Mouse (Mus musculus) CH12.LX (cell line): ENCODE measurements at regions not wholly inside any gene's neighbourhood (a gene's known extent, or its start where the extent isn't known, plus 50 kb on each side); places are given as distances from the start of the nearest gene placed in this dataset.
"Not testable (repeated sequence)": the region's sequence is repeated elsewhere in the genome, so short reads cannot be mapped to it uniquely, and the experiment has no call there.

Experiments used
- DNase-seq: peaks from one replicate; pipeline ENCODE4 v3.0.0-alpha.2; 2013; ENCODE audit errors: extremely low read depth
- H3K27ac ChIP-seq: 2 replicates; pipeline ENCODE4 v1.5.1; 2012; ENCODE audit warnings: low read depth, mild to moderate bottlenecking, control low read depth, moderate library complexity; ENCODE audit not compliant: insufficient read depth
- H3K27me3 ChIP-seq: replicated peaks from 2 replicates; pipeline ENCODE3; 2012; ENCODE audit warnings: inconsistent platforms
- H3K36me3 ChIP-seq, 2 experiments: replicated peaks in 1 of 2; 2 replicates each; pipeline versions ENCODE3 to v1.6.1; 2012; ENCODE audit warnings: inconsistent platforms in 1 of 2, low read length in 1 of 2, mild to moderate bottlenecking in 1 of 2, mixed read lengths in 1 of 2, moderate library complexity in 1 of 2; ENCODE audit not compliant: control insufficient read depth in 1 of 2, insufficient read depth in 1 of 2
- H3K4me1 ChIP-seq, 2 experiments: 2 replicates each; pipeline ENCODE4 v1.6.1; 2012; ENCODE audit warnings: inconsistent platforms in 1 of 2, moderate library complexity in 1 of 2; ENCODE audit not compliant: insufficient read depth in 2 of 2, control insufficient read depth in 1 of 2
- H3K4me2 ChIP-seq: 2 replicates; pipeline ENCODE4 v1.6.1; 2012; ENCODE audit warnings: low read depth, mild to moderate bottlenecking, control low read depth; ENCODE audit not compliant: poor library complexity, insufficient read depth, severe bottlenecking
- H3K4me3 ChIP-seq, 3 experiments: fragments of 150-350 bp in 1 of 3; sonication (generic) in 1 of 3; replicated peaks in 1 of 3; 2 replicates each; pipeline versions ENCODE3 to v1.5.1; 2011 to 2012; ENCODE audit warnings: low read depth in 2 of 3, low read length in 2 of 3, mild to moderate bottlenecking in 2 of 3, moderate library complexity in 2 of 3, control low read depth in 1 of 3, improper control_type of control experiment in 1 of 3, inconsistent platforms in 1 of 3, mixed read lengths in 1 of 3; ENCODE audit not compliant: poor library complexity in 1 of 3
- H3K79me2 ChIP-seq: replicated peaks from 2 replicates; pipeline ENCODE4 v1.6.1; 2012; ENCODE audit warnings: mild to moderate bottlenecking, moderate library complexity; ENCODE audit not compliant: control insufficient read depth, poor library complexity, insufficient read depth, severe bottlenecking; ENCODE audit errors: extremely low read depth
- H3K9ac ChIP-seq: 2 replicates; pipeline ENCODE4 v1.6.1; 2012; ENCODE audit warnings: low read depth, mild to moderate bottlenecking, control low read depth, moderate library complexity; ENCODE audit not compliant: insufficient read depth
- H3K9me3 ChIP-seq: replicated peaks from 2 replicates; pipeline ENCODE3; 2012; ENCODE audit warnings: low read length, inconsistent platforms, mixed read lengths
- CTCF ChIP-seq, 2 experiments: IDR thresholded peaks in 1 of 2; conservative IDR thresholded peaks in 1 of 2; 2 replicates each; pipeline ENCODE4 v1.5.1; 2011 to 2012; ENCODE audit warnings: low read depth in 2 of 2, low read length in 2 of 2, improper control_type of control experiment in 1 of 2, inconsistent platforms in 1 of 2, mild to moderate bottlenecking in 1 of 2, moderate library complexity in 1 of 2
- ELF1 ChIP-seq: IDR thresholded peaks from 2 replicates; pipeline ENCODE4 v1.6.1; 2014; ENCODE audit warnings: low read depth, mild to moderate bottlenecking, inconsistent platforms, low read length, improper control_type of control experiment
- GABPA ChIP-seq: IDR thresholded peaks from 2 replicates; pipeline ENCODE4 v1.6.1; 2012; ENCODE audit warnings: low read depth, low read length, improper control_type of control experiment, inconsistent platforms; ENCODE audit not compliant: insufficient replicate concordance
- HCFC1 ChIP-seq: IDR thresholded peaks from 2 replicates; pipeline ENCODE4 v1.6.1; 2012; ENCODE audit warnings: low read depth, mild to moderate bottlenecking, inconsistent platforms, low read length, improper control_type of control experiment
- MAFK ChIP-seq: IDR thresholded peaks from 2 replicates; pipeline ENCODE4 v1.6.1; 2011; ENCODE audit warnings: low read length, improper control_type of control experiment; ENCODE audit not compliant: insufficient replicate concordance
- MXI1 ChIP-seq: IDR thresholded peaks from 2 replicates; pipeline ENCODE4 v1.6.1; 2011; ENCODE audit warnings: mild to moderate bottlenecking, low read depth, low read length, improper control_type of control experiment
- MYC ChIP-seq: IDR thresholded peaks from 2 replicates; pipeline ENCODE4 v1.6.1; 2011; ENCODE audit warnings: low read depth, mild to moderate bottlenecking, improper control_type of control experiment, low read length
- NELFE ChIP-seq: IDR thresholded peaks from 2 replicates; pipeline ENCODE4 v1.6.1; 2011; ENCODE audit warnings: low read depth, low read length, improper control_type of control experiment
- PAX5 ChIP-seq: IDR thresholded peaks from 2 replicates; pipeline ENCODE4 v1.6.1; 2012; ENCODE audit warnings: low read length, inconsistent platforms, mixed read lengths
- POLR2AphosphoS2 ChIP-seq: IDR thresholded peaks from 2 replicates; pipeline ENCODE4 v1.6.1; 2011; ENCODE audit warnings: low read depth, low read length, improper control_type of control experiment
- RAD21 ChIP-seq: IDR thresholded peaks from 2 replicates; pipeline ENCODE4 v1.6.1; 2011; ENCODE audit warnings: low read depth, mild to moderate bottlenecking, low read length, improper control_type of control experiment, moderate library complexity
- RCOR1 ChIP-seq: conservative IDR thresholded peaks from 2 replicates; pipeline ENCODE4 v1.6.1; 2012; ENCODE audit warnings: low read depth, mild to moderate bottlenecking, inconsistent platforms, low read length, improper control_type of control experiment
- SIN3A ChIP-seq: IDR thresholded peaks from 2 replicates; pipeline ENCODE4 v1.6.1; 2012; ENCODE audit warnings: low read length, improper control_type of control experiment, inconsistent platforms
- SMC3 ChIP-seq: IDR thresholded peaks from 2 replicates; pipeline ENCODE4 v1.6.1; 2011; ENCODE audit warnings: low read depth, low read length, improper control_type of control experiment
- TBP ChIP-seq: conservative IDR thresholded peaks from 2 replicates; pipeline ENCODE4 v1.6.1; 2011; ENCODE audit warnings: low read depth, low read length, improper control_type of control experiment
- TCF12 ChIP-seq: IDR thresholded peaks from 2 replicates; pipeline ENCODE4 v1.6.1; 2014; ENCODE audit warnings: low read depth, mild to moderate bottlenecking, inconsistent platforms, low read length, improper control_type of control experiment
- UBTF ChIP-seq: IDR thresholded peaks from 2 replicates; pipeline ENCODE4 v1.6.1; 2012; ENCODE audit warnings: low read depth, mild to moderate bottlenecking, inconsistent platforms, low read length, improper control_type of control experiment, moderate library complexity
- USF2 ChIP-seq: conservative IDR thresholded peaks from 2 replicates; pipeline ENCODE4 v1.6.1; 2011; ENCODE audit warnings: low read depth, low read length, improper control_type of control experiment
- ZC3H11A ChIP-seq: IDR thresholded peaks from 2 replicates; pipeline ENCODE4 v1.6.1; 2012; ENCODE audit warnings: low read depth, mild to moderate bottlenecking, inconsistent platforms, low read length, improper control_type of control experiment
- ZKSCAN1 ChIP-seq: IDR thresholded peaks from 2 replicates; pipeline ENCODE4 v1.6.1; 2012; ENCODE audit warnings: low read depth, inconsistent platforms, low read length, improper control_type of control experiment, borderline replicate concordance
- dilution Hi-C: fragments of 300-500 bp; cut with MboI; formaldehyde crosslinking; loops from 2 replicates; pipeline ENCODE4 v1.14.3; 2020; ENCODE audit warnings: low sequenced_read_pairs; ENCODE audit not compliant: extremely low pct_unique_long_range_greater_than_20kb, extremely low pct_ligation_motif_present
- in situ Hi-C: fragments of 300-500 bp; cut with MboI; formaldehyde crosslinking; loops from 3 replicates; pipeline ENCODE4 v1.14.3; 2019; ENCODE audit warnings: low sequenced_read_pairs, low pct_ligation_motif_present, low pct_unique_long_range_greater_than_20kb, mixed read lengths

DNA sequence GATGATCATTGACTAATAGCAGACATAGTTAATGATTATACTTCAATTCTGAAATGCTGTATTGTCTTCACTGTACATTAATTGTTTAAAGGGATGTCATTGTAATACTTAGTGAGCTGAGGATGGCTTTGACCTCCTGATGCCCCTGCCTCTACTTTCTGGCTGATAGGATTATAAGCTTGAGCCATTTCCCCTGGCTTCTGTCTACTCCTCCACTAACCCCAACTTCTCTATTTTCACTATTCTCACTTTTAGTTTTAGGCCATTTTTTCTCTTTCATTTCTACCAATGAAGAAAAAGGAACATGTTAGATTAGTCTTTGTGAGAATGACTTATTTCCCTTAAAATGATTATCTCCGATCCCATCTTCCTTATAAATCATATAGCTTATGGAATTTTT is 190.9 kb downstream of the Stard3nl start:
- TF ChIP-seq POLR2AphosphoS2 (no peak), USF2 (no peak), RCOR1 (no peak), MYC (no peak), ZKSCAN1 (no peak), RAD21 (no peak), MAFK (no peak), SIN3A (no peak), TBP (no peak), GABPA (no peak), MXI1 (no peak), UBTF (no peak), PAX5 (no peak), NELFE (no peak), TCF12 (no peak), ZC3H11A (no peak), CTCF (conservative IDR thresholded peaks at IDR 0.05 in 1 of 2, IDR thresholded peaks at IDR 0.05 in 1 of 2; ENCODE audit: low read depth in 2 of 2, low read length in 2 of 2) (no peak), SMC3 (no peak), ELF1 (no peak), HCFC1 (no peak)

DNA sequence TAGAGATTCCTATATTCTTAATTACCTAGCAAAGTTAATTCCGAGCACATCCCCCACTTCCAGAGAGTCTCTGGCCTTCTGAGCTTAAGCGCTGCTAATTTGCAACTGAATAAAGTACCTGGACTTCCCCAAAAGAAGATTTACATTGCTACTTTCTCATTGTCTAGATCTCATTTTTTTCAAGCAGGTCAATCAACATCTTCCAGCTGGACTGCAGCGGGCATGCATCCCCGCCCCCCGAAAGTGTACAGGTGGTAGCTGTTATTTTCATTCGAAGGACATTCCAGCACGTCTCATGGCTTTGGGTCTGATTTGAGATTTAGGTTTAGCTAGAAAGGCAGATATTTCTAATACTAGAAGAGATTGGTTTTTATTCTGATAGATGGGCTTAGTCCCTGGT is 193.3 kb downstream of the Stard3nl start:
- DNase-seq, in situ Hi-C loops, H3K4me1 ChIP-seq, H3K79me2 ChIP-seq, H3K27ac ChIP-seq, H3K27me3 ChIP-seq, H3K9me3 ChIP-seq, dilution Hi-C loops, H3K36me3 ChIP-seq, H3K4me2 ChIP-seq, H3K4me3 ChIP-seq, H3K9ac ChIP-seq: not testable (repeated sequence)

More for the DNA sequence above, 190.9 kb downstream of the Stard3nl start:
- H3K27ac ChIP-seq, result no peak overlapping the region
- H3K9me3 ChIP-seq, result no peaks in the 10 kb centered on the region
- no peak overlapping the region for H3K4me2 ChIP-seq
- H3K4me3 ChIP-seq, result no peak overlapping the region
- H3K27me3 ChIP-seq, result no peaks in the 10 kb centered on the region
- in situ Hi-C loops (no loop called here), dilution Hi-C loops (no loop called here)
- no peaks in the 10 kb centered on the region for H3K4me1 ChIP-seq
- no peaks in the 10 kb centered on the region for H3K36me3 ChIP-seq
- H3K9ac ChIP-seq, result no peak overlapping the region
- DNase-seq, result no peak
- no peaks in the 10 kb centered on the region for H3K79me2 ChIP-seq
